Mouse (Mus musculus): ENCODE measurements at regions not wholly inside any gene's neighbourhood (a gene's known extent, or its start where the extent isn't known, plus 50 kb on each side); places are given as distances from the start of the nearest gene placed in this dataset.

DNA sequence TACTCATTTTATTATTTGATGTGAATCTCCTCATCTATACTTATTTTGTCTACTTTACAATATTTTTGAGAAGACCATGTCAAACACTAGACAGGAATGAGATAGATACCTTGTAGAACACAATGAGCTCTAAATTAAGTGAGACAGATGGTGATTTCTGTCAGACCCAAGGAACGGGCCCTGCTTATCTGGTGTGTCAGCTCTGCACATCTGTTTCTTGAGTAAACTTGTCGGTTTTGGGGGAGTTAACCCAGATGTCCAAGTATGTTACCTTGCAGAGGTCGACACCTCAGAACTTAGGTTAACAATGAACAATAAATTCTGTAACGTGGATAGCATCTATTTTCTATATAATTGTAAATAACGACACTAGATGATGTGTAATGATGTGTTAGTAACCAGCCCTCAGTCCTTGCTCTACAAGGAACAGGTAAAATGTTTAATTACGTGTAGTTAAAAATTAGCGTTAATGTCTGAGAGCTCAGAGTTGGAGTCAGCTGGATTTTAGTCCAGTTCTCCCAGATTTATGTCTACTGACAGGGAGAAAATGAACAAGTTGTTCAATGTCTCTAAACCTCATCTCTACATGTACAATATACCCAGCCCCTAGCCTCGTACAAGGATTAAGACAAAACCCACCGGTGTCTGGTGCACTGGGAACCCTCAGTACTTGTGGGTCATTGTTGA is 64.6 kb upstream of the Picalm start:
- Histone ChIP-seq H3K4me1 (ENCODE audit: control insufficient read depth, insufficient read depth, low read length) (peaks cover 16% of the 10 kb centered on the region), H3K9ac (ENCODE audit: low read length) (no peak overlapping the region), H3K9me3 (replicated peaks; ENCODE audit: control insufficient read depth, low read length) (no peaks in the 10 kb centered on the region), H3K4me2 (ENCODE audit: low read depth, low read length) (no peak overlapping the region), H3K36me3 (ENCODE audit: control insufficient read depth, insufficient read depth, low read length) (no peaks in the 10 kb centered on the region), H3K27ac (ENCODE audit: low read length) (no peak overlapping the region), H3K4me3 (replicated peaks; ENCODE audit: low read length) (no peak overlapping the region), H3K27me3 (ENCODE audit: control insufficient read depth, insufficient read depth, low read length) (no peaks in the 10 kb centered on the region)
- 66% methylated on average over 9 of the region's 9 CpGs for WGBS
- ATAC-seq (ENCODE audit: insufficient read depth, low FRiP score) = no peak

DNA sequence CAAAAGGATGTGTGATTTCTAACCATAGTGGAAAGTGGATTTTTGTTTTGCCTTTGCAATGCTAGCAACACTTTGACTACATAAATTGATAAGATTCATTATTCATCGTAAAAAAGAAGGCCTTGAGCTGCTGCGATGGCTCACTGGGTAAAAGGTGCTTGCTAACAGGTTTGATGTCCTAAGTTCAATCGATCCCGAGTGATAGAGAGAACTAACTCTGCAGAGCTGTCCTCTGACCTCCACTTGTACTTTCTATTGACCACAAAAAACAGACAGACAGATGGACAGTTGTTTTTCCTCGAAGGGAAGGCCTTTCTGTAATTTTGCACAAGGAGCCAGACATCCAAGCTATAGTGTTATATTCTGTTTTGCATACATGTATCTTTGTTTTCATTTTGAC is 63.7 kb upstream of the Picalm start:
- no peaks in the 10 kb centered on the region for H3K36me3 ChIP-seq (ENCODE audit: control insufficient read depth, insufficient read depth, low read length)
- WGBS = 77% methylated on average over 5 of the region's 5 CpGs
- peaks cover 8% of the 10 kb centered on the region; the same call in 1 of the 2 replicates for H3K4me1 ChIP-seq (ENCODE audit: control insufficient read depth, insufficient read depth, low read length)
- H3K4me3 ChIP-seq (replicated peaks; ENCODE audit: low read length) = no peak overlapping the region
- ATAC-seq (ENCODE audit: insufficient read depth, low FRiP score) = no peak
- H3K27me3 ChIP-seq (ENCODE audit: control insufficient read depth, insufficient read depth, low read length) = no peaks in the 10 kb centered on the region
- H3K9ac ChIP-seq (ENCODE audit: low read length) = no peak overlapping the region
- no peak overlapping the region for H3K27ac ChIP-seq (ENCODE audit: low read length)
- H3K9me3 ChIP-seq (replicated peaks; ENCODE audit: control insufficient read depth, low read length) = no peaks in the 10 kb centered on the region
- no peak overlapping the region for H3K4me2 ChIP-seq (ENCODE audit: low read depth, low read length)

DNA sequence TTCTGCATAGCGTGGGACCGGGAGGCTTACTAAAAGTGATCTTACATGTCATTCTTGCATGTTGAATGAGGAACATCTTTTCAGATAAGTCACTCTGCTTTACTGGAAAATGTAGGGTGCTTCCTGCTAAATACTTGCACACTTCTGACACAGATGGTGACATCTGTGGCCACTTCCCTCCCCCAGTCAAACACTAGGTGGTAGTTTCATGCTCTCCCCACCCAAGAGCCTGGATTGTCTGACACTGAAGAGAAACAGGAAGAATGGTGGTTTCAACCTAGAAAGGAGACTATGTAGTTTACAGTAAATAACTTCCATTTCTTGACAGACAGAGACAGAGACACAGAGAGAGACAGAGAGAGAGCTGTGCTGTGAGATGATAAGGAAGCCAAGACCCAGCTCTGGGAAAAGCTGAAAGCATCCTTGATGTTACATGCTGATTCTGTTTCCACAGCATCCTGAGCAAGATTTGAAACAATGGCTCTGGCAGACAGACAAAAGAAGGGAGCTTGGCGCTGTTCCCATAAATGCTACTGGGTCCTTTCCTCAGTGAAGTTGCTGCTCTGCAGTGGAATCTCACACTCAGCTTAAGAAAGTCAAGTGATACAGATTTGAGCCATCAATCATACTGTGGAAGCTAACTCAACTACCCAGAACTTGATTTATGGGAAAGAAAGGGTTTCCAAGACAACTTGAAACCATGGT is 61.9 kb upstream of the Picalm start:
- H3K36me3 ChIP-seq (ENCODE audit: control insufficient read depth, insufficient read depth, low read length) = no peaks in the 10 kb centered on the region
- no peak overlapping the region for H3K4me2 ChIP-seq (ENCODE audit: low read depth, low read length)
- 83% methylated on average over 3 of the region's 3 CpGs for WGBS
- no peak for ATAC-seq (ENCODE audit: insufficient read depth, low FRiP score)
- 0 out of 2 replicates have a peak, but pooled peaks cover 3% of the 10 kb centered on the region for H3K4me1 ChIP-seq (ENCODE audit: control insufficient read depth, insufficient read depth, low read length)
- no peaks in the 10 kb centered on the region for H3K27me3 ChIP-seq (ENCODE audit: control insufficient read depth, insufficient read depth, low read length)
- no peak overlapping the region for H3K4me3 ChIP-seq (replicated peaks; ENCODE audit: low read length)
- H3K9ac ChIP-seq (ENCODE audit: low read length) = no peak overlapping the region
- H3K9me3 ChIP-seq (replicated peaks; ENCODE audit: control insufficient read depth, low read length) = no peaks in the 10 kb centered on the region
- no peak overlapping the region for H3K27ac ChIP-seq (ENCODE audit: low read length)

DNA sequence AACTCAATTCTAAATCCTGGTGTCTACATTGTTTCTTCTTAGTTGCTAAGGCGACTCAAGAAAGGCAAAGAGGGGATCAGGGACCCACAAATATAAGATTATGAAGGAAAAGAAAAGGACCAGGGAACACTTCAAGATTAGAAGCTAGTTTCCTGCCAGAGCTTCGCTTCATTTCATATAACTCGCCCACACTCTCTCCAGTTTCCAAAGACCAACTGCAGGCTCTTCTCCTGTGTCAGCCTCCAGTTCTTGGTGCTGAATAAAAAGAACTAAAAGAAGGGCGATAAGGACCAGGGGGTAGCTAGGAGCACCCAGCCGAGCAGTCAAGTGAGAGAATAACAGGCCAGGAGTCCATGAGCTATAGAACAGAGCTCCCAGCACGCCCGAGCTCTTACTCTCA is 59.7 kb upstream of the Picalm start:
- Histone ChIP-seq H3K27ac (ENCODE audit: low read length) (no peak overlapping the region), H3K4me2 (ENCODE audit: low read depth, low read length) (no peak overlapping the region), H3K36me3 (ENCODE audit: control insufficient read depth, insufficient read depth, low read length) (no peaks in the 10 kb centered on the region), H3K9ac (ENCODE audit: low read length) (no peak overlapping the region), H3K4me1 (ENCODE audit: control insufficient read depth, insufficient read depth, low read length) (0 out of 2 replicates have a peak, but pooled peaks cover 3% of the 10 kb centered on the region), H3K4me3 (replicated peaks; ENCODE audit: low read length) (no peak overlapping the region), H3K27me3 (ENCODE audit: control insufficient read depth, insufficient read depth, low read length) (no peaks in the 10 kb centered on the region), H3K9me3 (replicated peaks; ENCODE audit: control insufficient read depth, low read length) (no peaks in the 10 kb centered on the region)
- WGBS = 83% methylated on average over 7 of the region's 7 CpGs
- ATAC-seq (ENCODE audit: insufficient read depth, low FRiP score) = no peak

DNA sequence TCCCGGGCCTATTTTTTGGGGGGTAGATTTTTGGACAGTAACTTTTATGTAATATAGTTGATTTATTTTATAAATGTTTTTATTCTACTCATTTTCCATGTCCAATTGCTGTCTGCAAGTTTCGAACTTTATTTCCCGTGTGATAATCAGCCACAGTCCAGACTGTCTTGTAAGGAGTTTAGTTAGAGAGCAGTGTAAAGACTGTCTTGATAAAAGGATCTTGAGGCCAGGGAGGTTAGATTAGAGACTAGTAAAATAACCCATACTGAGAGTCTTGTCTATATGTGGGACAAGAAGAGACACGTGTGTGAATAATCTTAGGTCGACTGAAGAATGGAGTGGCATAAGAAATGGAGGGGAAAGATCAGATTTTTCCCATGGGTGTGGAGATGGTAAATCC is 56.1 kb upstream of the Picalm start:
- Histone ChIP-seq H3K4me3 (replicated peaks; ENCODE audit: low read length) (no peak overlapping the region), H3K36me3 (ENCODE audit: control insufficient read depth, insufficient read depth, low read length) (no peaks in the 10 kb centered on the region), H3K9me3 (replicated peaks; ENCODE audit: control insufficient read depth, low read length) (no peaks in the 10 kb centered on the region), H3K9ac (ENCODE audit: low read length) (no peak overlapping the region), H3K27me3 (ENCODE audit: control insufficient read depth, insufficient read depth, low read length) (no peaks in the 10 kb centered on the region), H3K4me2 (ENCODE audit: low read depth, low read length) (no peak overlapping the region), H3K4me1 (ENCODE audit: control insufficient read depth, insufficient read depth, low read length) (no peaks in the 10 kb centered on the region), H3K27ac (ENCODE audit: low read length) (no peak overlapping the region)
- 84% methylated on average over 5 of the region's 5 CpGs for WGBS
- no peak for ATAC-seq (ENCODE audit: insufficient read depth, low FRiP score)

DNA sequence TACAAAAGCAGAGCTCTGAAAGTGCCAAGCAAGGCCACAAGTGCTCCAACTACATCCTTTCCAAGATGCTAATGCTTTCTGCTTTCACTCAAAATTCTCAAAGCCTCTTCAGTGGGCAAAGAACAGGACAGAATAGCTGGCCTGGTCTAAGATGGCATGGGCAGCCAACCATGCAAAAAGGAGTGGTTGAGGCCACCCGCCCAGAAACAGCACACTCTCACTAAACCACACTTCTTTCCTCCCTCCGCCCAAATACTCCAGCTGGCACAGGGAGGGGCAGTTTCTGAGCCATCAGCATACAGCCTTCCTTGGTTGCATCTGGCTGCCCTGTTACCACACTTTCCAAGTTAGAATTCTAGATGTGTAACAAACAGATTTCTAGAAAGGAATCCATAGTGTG is 55.4 kb upstream of the Picalm start:
- no peak overlapping the region for H3K4me3 ChIP-seq (replicated peaks; ENCODE audit: low read length)
- no peak overlapping the region for H3K4me2 ChIP-seq (ENCODE audit: low read depth, low read length)
- no peaks in the 10 kb centered on the region for H3K9me3 ChIP-seq (replicated peaks; ENCODE audit: control insufficient read depth, low read length)
- 75% methylated on average over 2 of the region's 2 CpGs for WGBS
- no peak overlapping the region for H3K9ac ChIP-seq (ENCODE audit: low read length)
- no peak for ATAC-seq (ENCODE audit: insufficient read depth, low FRiP score)
- H3K36me3 ChIP-seq (ENCODE audit: control insufficient read depth, insufficient read depth, low read length) = no peaks in the 10 kb centered on the region
- H3K4me1 ChIP-seq (ENCODE audit: control insufficient read depth, insufficient read depth, low read length) = no peaks in the 10 kb centered on the region
- no peak overlapping the region for H3K27ac ChIP-seq (ENCODE audit: low read length)
- no peaks in the 10 kb centered on the region for H3K27me3 ChIP-seq (ENCODE audit: control insufficient read depth, insufficient read depth, low read length)

DNA sequence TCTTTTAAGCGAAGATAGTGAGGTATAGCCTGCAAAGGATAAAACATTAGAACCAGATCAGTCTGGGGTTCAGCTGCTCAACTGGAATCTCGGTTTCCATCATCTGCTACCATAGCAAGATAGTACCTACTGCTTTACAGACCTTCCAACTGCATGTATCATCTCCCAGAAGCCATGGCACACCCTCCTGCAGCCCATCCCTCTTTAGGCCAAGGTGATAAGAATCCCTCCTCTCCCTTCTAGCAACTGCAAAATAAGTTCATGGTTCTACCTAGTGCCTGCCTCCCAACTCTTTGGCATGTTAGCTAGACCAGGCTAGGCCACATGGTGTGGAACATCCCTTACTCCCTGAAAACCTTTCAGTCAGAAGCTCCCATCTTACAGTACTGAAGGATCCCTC is 52.4 kb upstream of the Picalm start:
- 89% methylated on average over 2 of the region's 2 CpGs for WGBS
- H3K4me3 ChIP-seq (replicated peaks; ENCODE audit: low read length) = no peak overlapping the region
- no peak overlapping the region for H3K4me2 ChIP-seq (ENCODE audit: low read depth, low read length)
- H3K9ac ChIP-seq (ENCODE audit: low read length) = no peak overlapping the region
- no peaks in the 10 kb centered on the region for H3K9me3 ChIP-seq (replicated peaks; ENCODE audit: control insufficient read depth, low read length)
- no peaks in the 10 kb centered on the region for H3K4me1 ChIP-seq (ENCODE audit: control insufficient read depth, insufficient read depth, low read length)
- H3K27me3 ChIP-seq (ENCODE audit: control insufficient read depth, insufficient read depth, low read length) = no peaks in the 10 kb centered on the region
- no peak for ATAC-seq (ENCODE audit: insufficient read depth, low FRiP score)
- no peak overlapping the region for H3K27ac ChIP-seq (ENCODE audit: low read length)
- no peaks in the 10 kb centered on the region for H3K36me3 ChIP-seq (ENCODE audit: control insufficient read depth, insufficient read depth, low read length)

DNA sequence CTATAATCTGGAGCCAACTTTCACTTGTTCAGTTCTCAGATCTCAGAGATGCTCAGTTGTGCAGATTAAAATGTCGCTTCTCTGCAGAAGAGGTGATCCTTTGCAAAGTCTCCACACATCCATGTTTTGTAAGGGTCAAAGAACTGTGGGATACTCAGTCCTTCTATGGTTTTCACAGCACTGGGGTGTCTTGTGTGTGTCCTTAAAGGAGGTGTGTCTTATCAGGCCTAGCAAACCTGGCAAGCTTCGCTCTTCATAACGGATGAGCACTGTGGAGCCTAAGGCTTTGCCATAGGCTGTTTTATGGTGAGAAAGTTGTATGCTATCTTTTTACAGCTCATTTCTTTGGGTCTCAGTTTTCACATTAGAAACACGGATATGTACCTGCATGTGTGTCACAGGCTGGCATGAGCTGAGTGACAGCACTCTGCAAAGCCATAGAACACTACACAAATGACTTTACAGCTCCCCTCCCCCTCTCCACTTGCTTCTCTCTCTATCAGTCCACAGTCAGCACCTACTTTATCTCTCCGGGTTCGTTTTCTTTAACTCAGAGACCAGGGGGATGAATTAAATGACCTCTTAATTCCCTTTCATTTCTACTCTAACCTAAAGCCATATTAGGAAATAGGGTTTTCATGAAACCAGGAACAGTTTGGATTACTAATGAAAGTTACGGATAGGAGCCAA is 49.8 kb upstream of the Picalm start:
- H3K4me1 ChIP-seq (ENCODE audit: control insufficient read depth, insufficient read depth, low read length) = peaks cover 7% of the 10 kb centered on the region
- H3K9ac ChIP-seq (ENCODE audit: low read length) = no peak overlapping the region
- H3K36me3 ChIP-seq (ENCODE audit: control insufficient read depth, insufficient read depth, low read length) = no peaks in the 10 kb centered on the region
- WGBS = 51% methylated on average over 7 of the region's 7 CpGs
- no peak for ATAC-seq (ENCODE audit: insufficient read depth, low FRiP score)
- no peaks in the 10 kb centered on the region for H3K27me3 ChIP-seq (ENCODE audit: control insufficient read depth, insufficient read depth, low read length)
- H3K4me2 ChIP-seq (ENCODE audit: low read depth, low read length) = no peak overlapping the region
- no peaks in the 10 kb centered on the region for H3K9me3 ChIP-seq (replicated peaks; ENCODE audit: control insufficient read depth, low read length)
- no peak overlapping the region for H3K4me3 ChIP-seq (replicated peaks; ENCODE audit: low read length)
- no peak overlapping the region for H3K27ac ChIP-seq (ENCODE audit: low read length)

All from stomach, embryonic 16.5 days (tissue).